Mouse (Mus musculus): ENCODE measurements around the gene Ehd4.

Ehd4 gene

DNA sequence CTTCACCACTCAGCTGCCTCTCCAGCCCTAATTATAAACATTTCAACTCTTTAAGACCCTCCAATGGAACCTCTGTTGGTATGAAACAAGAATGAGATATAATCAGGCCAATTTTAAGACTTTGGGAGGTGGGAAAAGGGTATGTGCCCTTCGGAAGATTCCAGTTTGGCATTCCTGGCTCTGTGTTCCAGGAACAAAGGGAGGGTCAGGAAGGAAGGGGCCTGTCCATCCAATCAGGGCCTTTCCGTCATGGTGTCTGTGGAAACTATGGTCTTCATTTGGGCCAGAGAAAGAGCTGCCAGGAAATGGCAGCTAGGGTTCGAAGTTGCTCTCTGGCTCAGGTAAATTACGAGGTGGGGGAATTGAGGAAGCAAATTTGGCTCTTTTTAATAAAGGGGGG, 46.3 kb downstream of the Ehd4 start:
- no peak for DNase-seq (ENCODE audit: low read depth, low spot score)

DNA sequence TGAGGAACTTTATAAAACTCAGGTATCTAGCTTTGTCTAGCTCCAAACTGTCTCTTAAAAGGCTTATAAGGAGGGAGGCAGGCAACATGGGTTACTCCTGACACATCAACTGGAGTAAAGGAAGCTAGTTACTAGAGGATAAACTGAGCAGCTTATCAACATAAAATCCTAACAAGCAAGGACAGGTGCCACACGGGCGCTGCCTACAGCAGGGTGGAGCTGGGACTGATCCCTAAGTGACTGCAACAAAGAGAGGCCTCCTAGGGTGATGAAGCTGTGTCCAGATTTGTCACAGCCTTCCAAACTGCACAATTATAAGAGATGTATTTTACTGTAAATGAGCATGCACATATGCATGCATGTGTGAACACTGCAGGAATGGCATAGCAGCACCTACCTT, 47.0 kb downstream of the Ehd4 start:
- no peak for DNase-seq (ENCODE audit: low read depth, low spot score)

DNA sequence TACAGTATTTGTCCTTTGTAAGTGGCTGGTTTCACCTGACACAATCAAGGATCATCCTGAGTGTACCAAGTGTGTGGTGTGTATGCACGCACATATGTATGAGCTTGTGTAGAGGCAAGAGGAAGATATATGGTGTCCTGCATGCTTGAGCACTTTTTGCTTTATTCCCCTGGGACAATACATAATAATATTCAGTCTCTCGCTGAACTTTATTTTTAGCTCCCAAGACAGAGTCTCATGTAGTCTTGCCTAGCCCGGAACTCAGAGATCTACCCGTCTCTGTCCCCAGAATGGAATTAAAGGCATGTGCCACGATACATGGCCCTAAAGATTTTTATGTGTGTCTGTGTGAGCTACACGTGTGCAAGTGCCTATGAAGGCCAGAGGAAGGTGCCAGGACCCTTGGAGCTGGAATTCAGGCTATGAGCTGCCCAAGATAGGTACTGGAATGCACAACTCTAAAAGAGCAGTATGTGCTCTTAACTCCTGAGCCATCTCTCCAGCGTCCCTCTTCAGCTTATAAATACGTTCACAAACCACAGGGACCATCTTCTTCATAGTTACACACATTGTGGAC, 47.9 kb downstream of the Ehd4 start:
- no peak for DNase-seq (ENCODE audit: low read depth, low spot score)

DNA sequence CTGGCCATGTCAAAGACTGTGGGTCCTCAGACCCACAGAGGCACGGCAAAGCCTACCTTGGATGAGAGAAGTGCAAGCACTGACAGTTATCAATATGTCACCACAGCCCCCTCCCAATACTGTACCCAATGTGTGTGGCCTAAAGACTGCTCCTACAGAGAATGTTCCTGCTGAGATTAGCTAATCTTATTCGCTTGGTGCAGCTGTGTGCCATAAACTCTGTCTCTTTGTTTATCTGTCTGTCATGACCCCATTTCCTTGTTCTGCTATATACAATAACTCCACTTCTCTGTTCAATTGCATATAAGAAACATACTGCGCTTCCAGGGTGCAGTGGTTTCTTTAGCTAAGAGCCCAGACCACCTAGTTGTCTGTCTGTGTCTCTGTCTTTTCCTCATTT, 48.5 kb downstream of the Ehd4 start:
- DNase-seq (ENCODE audit: low read depth, low spot score): no peak

DNA sequence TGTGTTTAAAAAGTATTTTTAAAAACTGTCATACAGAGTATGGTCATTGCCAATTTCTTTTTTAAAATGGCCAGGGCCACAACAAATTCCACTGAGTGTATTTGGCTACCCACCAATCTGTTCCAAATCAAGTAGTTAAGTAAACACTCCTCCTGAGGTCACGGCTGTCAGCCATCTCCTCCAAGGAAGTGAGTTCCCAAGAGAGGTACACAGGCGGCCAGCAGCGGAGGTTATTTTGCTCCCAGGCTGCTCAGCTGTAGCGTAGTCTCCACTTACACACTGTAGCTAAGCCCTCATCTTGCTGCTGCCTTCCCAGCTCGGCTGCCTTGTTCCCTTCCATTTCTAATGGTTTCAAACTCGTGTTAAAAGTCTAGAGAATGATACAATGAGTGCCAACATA, 51.5 kb downstream of the Ehd4 start:
- DNase-seq (ENCODE audit: low read depth, low spot score): no peak

DNA sequence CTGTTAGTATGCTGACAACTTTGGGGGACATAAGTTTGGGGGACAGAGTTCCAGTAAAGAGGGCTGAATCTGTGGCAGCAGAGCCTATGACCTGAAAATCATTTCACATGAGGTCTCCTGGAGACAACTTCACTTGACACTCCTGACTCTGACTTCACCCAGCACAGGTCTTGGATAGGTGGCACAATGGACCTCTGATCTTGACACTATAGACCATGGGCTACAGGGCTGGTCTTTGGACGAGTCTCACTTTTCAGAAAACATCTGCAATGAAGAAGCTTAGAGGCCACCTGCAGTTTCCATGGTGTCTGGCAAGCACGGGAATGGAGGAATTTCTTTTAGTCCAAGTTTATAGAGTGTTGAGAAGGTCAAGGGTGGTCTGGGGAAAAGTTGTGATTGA, 52.0 kb downstream of the Ehd4 start:
- no peak for DNase-seq (ENCODE audit: low read depth, low spot score)

DNA sequence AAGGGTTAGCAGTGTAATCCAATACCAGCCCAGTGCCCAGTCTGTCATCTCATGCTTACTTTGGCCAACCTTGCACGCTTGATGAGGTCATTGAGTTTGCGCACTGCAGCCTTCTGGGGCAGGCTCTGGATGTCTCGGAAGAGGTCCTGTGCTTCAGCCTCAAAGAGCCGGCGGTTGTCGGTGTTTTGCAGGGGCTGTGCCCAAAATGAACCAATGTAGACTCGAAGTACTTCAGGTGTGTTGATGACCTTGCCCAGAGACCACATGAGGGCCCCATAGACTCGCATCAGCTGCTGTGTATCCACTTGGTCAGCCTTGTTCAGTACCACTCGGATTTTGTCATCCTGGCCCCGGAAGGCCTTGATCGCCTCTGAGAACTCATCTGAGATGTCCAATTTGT, 52.4 kb downstream of the Ehd4 start:
- no peak for DNase-seq (ENCODE audit: low read depth, low spot score)

DNA sequence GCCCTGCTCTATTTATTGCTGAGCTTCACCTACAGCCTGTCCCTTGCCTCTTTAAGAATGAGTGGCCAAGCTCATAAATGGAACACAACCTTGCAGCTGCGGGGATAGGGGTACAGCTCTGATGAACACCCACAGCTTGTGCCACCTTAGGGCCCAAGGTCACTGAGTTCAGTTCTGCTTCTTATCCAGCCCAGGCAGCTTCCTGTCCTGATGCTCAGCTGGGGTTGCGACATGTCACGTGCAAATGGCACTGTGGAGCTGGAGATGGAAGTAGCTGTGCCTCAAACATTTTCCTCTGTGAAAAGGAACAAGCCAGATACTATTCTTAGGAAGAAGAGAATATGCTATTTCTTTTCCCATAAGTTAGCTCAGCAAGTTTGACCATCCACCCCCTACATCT, 54.5 kb downstream of the Ehd4 start:
- DNase-seq (ENCODE audit: low read depth, low spot score): no peak

DNA sequence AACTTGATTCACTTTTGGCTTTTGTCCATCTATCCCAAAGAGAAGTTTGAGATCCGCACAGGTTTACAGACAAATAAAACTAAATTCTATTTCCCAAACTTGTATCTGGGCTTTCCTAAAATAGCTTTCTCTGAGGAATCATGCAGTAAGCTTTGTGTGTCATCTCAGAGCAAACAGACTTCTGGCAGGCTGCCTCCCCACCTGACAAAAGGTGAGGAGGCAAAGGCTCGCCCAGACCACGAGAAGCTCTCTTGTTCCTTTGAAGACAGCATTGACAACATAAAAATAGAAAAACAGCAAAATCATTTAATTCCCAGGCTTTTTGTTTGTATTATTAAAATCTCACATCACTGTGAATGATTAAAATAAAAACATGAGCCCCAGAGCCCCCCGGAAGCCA, 55.1 kb downstream of the Ehd4 start:
- no peak for DNase-seq (ENCODE audit: low read depth, low spot score)

DNA sequence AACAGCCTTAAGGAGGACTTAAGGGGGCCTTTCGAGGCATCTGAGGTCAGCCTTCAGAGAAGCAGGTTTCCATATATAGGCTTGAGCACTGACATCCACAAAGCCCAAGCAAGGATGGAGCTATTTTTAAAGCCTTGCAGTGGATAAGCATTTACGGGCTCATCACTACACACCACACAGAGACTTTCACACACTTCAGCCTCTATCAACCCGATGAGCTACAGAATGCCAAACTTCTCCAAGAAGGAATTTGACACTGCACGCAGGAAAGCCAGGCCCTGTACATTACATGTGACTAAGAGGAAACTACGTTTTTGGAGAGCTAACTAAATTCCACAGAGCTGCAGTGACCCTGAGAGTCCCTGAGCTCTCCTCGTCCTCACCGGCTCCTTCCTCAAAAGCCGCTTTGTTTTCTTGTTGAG, 55.6 kb downstream of the Ehd4 start:
- no peak for DNase-seq (ENCODE audit: low read depth, low spot score)

DNA sequence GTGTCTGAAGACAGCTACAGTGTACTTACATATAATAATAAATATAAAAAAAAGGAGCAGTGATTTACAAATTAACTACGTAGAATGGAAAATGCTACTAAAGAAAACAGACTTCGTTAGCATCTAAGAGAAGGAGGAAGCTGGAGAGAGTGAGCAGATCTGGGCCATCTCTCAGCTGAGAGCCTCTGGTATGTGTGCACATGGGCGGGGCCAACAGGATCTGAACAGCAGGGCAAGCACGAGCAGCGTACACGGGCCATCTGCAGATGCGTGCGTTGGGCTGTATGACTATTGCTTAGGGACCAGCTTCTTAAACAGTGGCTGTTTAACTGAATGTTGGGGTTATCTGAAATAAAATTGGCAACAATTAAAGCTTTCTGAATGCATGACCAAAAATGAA, 56.5 kb downstream of the Ehd4 start:
- no peak for DNase-seq (ENCODE audit: low read depth, low spot score)

DNA sequence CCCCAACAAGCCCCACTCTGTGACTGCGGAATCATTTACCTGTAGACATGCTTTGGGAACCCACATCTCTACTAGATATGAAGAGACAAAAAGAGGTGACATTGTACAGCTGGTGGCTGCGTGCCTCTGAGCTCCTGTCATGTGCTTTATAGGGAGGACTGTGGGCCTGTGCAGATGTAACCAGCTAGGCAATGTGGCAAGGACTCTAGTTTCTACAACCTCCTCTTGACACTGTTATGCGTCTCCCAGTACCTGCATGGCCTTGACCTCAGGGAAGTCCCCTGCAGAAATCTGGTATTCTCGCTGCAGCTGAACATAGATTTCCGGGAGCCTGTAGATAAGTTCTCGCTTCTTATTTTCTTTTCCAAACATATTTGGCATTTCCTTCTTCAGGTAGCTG, 57.7 kb downstream of the Ehd4 start:
- no peak for DNase-seq (ENCODE audit: low read depth, low spot score)

DNA sequence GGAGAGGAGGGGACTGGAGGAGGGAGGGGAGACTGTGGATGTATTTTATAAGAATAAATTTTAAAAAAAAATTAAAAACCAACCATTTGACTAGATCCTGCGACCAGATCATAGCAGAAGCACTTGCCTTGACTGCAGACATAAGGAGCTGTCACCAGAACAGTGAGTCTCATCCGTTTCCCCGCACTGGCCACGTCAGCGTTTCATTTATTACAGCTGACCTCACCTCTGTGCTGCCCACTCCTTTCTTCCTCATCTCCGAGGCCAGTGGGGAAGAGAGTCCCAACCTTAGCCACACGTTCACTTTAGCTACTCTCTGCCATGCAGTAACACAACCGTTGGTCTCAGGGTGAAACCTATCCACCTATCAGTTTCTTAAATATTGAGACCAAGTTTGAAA, 58.2 kb downstream of the Ehd4 start:
- no peak for DNase-seq (ENCODE audit: low read depth, low spot score)

DNA sequence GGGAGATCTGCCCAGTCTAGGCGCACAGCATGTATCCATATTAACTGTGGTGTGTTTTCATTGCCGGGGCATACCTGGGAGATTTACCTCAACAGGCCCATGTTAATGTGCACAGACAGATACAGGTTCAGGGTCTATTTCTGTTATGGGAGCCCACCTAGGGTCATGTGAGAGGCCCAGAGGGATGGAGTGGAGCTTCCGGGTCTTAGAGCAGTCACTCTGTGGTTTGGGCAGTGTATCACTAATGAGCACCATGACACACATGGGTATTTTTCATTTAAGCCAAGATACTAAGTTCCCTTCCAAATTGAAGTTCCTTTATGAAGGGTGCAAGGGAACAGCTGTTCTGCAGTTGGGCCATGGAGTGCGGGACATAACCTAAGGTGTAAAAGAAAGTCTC, 59.2 kb downstream of the Ehd4 start:
- DNase-seq (ENCODE audit: low read depth, low spot score): no peak

DNA sequence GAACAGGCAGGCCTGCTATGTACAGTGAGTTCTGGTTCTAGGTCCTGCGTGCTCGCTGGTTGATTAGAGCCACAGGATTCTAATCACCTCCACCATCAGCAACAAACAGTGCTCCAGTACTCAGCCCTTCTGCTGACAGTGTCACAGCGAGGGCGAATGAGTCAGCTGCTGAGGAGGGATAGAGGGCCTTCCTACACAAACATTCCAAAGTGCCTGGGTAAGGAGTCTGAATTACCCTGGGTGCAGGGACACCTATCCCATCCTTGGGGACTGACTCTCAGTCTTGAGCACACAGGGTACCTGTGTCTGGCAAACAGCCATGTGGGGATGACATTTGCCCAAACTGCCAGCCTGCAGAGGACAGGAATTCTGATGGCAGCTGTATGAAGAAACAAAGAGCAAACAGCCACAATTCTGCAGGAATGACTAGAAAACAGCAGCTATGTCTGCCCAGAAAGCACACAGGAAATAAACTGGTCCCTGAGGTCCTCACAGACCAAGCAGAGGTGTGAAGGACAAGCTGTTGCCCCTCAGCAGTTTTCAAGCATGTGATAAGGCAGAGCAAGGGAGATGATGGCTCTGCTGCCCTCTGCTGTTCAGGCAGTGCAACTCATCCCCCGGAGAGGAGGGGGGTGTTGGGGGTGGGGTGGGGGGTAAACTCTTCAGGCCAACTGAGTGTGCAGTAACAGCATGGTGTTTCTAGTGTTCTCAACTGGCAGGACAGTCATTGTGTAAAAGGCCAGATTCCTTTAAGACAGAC, 60.6 kb downstream of the Ehd4 start:
- DNase-seq (ENCODE audit: low read depth, low spot score): peak; percentile 53

DNA sequence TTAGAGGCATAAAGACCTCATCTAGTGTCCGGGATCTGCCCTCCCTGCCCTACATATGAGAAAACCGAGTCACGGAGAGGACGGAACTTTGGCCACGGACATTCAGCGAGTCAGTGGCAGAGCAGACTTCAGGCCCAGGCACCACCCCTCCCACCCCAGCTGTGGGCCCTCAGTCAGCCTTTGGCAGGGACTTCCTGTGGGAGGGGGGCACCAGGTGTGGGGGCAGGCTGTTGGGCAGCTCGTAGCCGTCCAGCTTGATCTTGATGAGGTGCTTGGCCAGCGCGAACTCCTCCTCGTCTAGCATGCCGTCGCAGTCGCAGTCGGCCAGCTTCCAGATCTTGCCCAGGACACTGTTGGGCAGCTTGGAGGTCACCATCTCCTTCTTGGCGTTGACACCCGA, 63.4 kb downstream of the Ehd4 start:
- no peak for DNase-seq (ENCODE audit: low read depth, low spot score)

DNA sequence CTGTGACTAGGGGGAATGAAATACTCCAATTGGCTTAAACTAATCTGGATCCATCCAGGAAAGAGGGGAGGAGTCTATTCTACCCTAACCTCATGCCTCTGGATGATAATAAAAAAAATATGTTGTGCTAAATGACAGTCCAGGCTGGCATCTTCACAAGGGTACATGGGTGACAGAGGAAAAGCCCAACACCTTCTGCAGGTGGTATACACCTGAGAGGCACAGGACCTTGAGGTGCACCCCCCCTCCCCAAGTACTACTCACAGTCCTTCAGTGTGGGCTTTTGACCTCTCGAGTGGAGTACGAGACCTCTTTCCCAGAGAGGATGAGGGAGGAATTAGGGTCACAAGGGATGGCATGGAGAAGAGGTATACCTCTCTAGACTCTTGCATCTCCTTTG, 66.5 kb downstream of the Ehd4 start:
- no peak for DNase-seq (ENCODE audit: low read depth, low spot score)

DNA sequence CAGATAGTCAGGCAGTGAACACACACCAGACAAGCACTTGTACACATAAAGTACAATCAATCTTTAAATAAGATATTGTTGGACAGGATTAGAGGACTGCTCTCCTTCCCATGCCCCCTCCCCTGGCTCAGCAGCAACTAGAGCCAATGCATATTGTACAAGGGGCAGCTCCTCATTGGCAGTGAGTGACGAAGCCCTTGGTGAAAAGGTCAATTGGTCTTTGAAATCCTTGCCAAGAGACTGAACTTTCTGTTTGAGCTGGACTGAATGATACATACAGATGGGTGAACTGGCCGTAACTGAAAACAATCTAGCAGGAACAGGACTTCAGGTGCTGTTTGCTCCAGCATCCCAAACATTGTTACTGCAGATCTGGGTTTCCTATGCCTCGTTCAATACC, 67.0 kb downstream of the Ehd4 start:
- no peak for DNase-seq (ENCODE audit: low read depth, low spot score)

DNA sequence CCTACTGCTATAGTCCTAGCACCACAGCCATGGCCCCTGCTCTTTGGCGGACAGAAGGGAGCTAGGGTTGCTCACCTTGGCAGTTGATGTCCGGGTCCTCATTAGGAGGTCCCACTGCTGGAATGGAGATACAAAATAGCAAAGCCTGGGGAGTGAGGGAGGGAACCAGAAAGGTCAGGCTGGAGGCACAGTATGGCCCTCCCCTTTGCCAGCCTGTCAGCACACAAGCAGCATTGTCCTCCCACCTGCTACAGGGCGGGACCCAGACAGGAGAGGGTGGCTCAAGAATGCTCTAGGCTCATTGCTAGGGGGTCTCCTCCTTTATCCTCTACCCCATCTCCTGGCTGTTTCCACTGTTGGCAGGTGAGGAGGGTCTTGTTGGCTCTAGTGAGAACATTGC, 68.4 kb downstream of the Ehd4 start:
- no peak for DNase-seq (ENCODE audit: low read depth, low spot score)

DNA sequence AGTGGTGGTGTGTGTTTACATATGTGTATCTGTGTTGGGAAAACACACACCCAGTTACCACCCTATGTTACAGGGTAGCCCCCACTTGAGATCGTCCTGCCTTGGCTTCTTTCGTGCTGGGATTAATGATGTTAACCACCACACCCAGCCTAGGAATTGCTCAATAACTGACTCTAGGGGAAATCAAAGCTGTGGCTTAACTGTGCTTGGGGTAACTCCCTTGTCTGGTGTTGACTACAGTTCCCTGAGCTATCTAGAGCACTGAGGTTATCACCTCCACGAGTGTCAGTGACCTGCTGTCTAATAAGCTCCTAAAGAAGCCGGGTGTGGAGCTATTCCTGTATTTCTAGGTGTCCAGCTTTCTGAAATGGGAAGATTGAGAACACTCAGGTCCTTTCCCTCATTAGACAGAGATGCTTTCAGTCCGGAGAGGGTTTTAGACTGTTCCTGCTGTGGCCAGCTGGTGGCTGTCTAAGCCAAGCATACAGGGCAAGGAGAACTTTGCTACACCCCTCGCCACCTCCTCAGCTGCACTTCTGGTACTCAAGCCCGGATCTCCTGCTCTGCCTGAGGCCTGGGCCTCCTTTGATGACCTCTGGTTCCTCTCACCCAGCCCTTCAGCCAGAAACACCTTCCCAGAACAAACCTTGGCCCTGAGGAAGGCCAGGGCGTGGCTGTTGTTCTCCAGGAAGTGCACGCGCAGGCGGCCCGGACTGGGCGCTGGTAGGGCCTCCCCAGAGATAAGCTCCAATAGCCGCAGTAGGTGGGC, 69.6 kb downstream of the Ehd4 start:
- DNase-seq (ENCODE audit: low read depth, low spot score): no peak

DNA sequence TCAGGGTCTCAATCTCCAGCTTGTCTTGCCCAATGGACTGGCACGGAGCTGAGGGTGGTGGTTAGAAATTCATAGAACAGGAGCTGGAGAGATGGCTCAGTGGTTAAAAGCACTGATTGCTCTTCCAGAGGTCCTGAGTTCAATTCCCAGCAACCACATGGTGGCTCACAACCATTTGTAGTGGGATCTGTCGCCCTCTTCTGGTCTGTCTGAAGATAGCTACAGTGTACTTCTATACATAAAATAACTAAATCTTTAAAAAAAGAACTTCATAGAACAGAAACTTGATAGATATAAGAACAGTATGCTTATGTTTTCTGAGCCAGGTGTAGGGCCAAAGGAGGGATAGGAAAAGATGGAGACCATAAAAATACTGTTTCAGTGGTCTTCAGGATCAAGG, 72.0 kb downstream of the Ehd4 start:
- DNase-seq (ENCODE audit: low read depth, low spot score): no peak

DNA sequence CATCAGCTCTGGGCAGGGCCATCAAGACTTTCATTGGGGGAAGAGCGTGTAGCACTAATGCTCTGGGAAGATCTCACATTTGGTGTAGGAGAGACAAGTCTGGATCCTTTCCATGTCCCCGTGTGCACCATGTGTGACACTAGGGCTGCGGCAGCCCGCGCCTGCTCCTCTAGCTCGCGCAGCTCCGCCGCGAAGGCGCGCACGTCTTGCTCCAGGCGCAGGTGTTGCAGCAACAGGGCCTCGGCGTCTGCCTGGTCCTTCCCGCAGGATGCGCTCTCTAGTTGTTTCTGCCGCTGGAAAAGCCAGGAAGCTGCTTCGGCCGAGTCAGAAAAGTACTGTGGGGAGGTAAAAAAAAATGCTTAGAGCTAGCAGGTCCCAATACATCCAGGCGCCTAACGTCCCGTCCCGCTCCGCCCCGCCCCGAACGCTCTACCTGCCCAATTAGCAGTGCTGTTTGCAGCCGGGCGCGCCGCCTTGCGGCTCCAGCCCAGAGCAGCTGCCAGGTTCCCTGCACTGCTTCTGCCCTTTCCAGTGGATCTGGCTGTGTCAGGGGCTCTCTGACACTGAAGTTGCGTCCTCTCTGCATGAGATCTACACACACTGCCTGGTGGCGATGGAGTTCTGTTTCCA, 78.2 kb downstream of the Ehd4 start:
- peak; percentile 31 for DNase-seq (ENCODE audit: low read depth, low spot score)

DNA sequence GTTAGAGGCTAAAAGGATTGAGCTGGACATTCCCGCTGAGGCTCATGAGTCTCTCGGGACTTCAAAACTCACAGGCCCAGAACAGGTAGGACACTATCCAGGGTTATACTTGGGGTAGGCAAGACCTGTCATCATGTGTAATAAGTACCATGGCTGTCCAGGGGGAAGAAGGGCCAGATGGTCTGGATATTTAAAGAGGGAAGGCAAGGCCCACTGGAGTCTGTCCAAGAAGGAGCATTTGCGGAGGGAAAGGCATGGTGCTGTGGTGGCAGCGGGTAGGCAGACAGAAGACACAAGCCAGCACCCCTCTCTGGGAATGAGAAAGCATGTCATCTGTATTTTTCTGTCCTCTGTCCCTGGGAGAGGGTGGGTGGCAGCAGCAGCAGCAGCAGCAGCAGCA, 80.3 kb downstream of the Ehd4 start:
- DNase-seq (ENCODE audit: low read depth, low spot score): no peak

Data from retina, postnatal 7 days (tissue).